Mouse (Mus musculus) testis, adult 2 months (tissue): ENCODE results near the gene Clpsl2.

ENCODE experiments used
- CTCF ChIP-seq: fragments of 200-500 bp; IDR thresholded peaks from 2 replicates; pipeline ENCODE4 v1.5.1; 2012; ENCODE audit warnings: low read depth, mild to moderate bottlenecking, inconsistent platforms, low read length, moderate library complexity; ENCODE audit not compliant: control insufficient read depth, insufficient read depth, insufficient replicate concordance
- POLR2A ChIP-seq: fragments of 200-500 bp; IDR thresholded peaks from 2 replicates; pipeline ENCODE4 v1.6.1; 2012; ENCODE audit warnings: low read depth, mild to moderate bottlenecking, inconsistent platforms, low read length, moderate library complexity; ENCODE audit not compliant: control insufficient read depth

DNA sequence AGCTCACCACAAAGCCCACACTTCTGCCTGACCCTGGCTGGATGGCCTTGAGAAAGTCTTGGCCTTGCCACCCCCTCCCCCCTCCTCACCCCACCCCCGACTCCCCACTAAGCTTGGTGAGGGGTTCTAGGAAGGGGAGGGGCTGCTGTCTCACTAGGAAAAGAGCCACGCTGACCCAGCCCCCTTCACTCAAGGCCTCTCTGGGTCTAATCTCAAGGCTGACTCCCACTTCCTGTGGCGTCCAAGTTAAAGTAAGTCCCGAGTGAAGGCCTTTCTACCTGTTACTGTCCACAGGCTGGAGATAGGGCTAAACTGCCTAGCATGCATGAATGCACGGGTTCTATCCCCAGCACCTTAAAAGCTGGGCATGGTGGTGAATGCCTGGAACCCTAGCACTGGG, 41.7 kb upstream of the Clpsl2 start:
- TF ChIP-seq CTCF (no peak), POLR2A (no peak)
